Mouse (Mus musculus) adrenal gland, postnatal 4 days (tissue): Measurements from ENCODE around the gene Pecr. TPM values are rescaled to one million over a fixed set of nuclear protein-coding genes. Genes with fewer than 3 reads are reported as not detected.
A peak's percentile ranks its signal among the peaks of the same experiment; 100 is the strongest.
"Not testable (repeated sequence)": the region's sequence is repeated elsewhere in the genome, so short reads cannot be mapped to it uniquely, and the experiment has no call there.

Experiments used
- DNase-seq, 2 experiments: peaks; one replicate each; pipeline ENCODE4 v3.0.0; 2021 to 2022; ENCODE audit warnings: low spot score in 2 of 2, mixed read lengths in 2 of 2
- total RNA-seq, 2 experiments: library from RNA; stranded (reverse); gene quantifications; 2 replicates each; pipeline ENCODE4 v1.2.3; 2021

Gene Pecr
- total RNA-seq, 2 experiments from 2014 or later = 37.0 to 38.7 TPM

DNA sequence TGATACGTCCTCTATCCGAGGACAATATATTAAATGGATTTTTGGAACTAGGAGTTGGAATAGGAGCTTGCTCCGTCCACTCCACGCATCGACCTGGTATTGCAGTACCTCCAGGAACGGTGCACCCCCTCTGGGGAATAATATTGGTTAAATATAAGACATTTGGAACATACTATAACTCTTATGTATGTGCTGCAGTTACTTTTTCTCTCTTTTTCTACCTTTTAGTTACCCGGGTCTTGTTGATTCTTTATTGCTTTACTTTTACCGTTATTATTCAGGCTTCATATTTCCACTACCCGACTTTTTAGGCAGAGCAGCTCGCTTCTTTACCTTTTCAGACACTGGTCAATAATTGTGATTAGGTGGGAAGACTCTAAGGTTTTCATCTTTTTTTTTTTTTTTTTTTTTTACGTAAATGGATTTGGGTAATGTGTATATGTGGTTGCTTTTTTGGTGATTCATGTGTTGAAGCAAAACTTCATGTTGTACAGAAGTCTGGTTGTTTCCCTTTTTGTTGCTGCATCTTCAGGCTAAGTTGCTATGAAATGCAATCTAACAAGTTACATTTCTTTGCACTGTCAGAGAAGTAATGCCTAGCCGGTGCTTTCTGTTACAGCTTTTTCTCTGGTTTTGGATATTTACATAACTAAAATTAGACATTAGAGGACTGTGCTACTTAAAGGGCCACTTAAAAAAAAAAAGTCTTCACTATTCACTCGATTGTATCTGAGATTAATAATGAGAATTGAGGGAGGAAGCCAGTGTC, 46.9 kb downstream of the Pecr start:
- DNase-seq = no peak

DNA sequence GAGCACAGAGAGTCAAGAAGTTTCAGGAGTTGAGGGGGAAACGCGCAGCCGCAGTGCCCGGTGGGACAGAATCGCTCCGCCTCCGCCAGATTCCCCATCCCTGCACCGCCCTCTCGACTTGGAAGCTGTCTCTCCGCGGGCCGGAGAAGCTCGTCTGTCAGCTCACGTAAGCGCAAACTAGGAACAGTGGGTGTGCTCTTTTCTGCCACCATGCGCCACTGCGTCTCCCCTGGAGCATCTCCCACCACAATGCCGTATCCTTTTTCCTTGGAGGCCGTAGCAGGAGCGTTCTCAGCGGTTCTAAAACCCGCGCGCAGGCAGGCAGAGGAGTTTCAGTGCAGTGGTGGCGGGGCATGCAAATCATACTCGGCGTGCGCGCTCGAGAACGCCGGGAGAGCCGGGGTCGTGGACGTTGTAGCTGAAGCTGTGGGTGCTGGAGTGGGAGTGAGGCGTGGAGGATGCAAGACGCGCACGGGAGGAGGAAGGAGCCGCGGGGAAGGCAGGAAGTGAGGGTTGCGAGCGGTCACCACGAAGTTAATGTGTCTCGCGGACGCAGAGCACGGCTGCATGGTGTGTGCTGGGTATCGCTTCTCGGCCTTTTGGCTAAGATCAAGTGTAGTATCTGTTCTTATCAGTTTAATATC, 47.6 kb downstream of the Pecr start:
- DNase-seq = peak; percentile 24 to 60

DNA sequence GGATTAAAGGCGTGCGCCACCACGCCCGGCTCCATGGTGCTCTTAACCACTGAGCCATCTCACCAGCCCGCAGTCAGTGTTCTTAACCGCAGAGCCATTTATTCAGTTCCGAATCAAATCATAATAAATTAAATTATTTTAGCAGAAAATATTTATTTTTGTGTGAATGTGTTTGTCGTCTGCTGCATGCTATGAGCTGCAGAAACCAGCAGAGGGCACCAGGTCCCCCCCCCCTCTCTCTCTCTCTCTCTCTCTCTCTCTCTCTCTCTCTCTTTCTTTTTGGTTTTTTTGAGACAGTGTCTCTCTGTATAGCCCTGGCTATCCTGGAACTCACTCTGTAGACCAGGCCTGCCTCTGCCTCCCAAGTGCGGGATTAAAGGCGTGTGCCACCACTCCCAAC, 51.5 kb downstream of the Pecr start:
- DNase-seq = not testable (repeated sequence)

DNA sequence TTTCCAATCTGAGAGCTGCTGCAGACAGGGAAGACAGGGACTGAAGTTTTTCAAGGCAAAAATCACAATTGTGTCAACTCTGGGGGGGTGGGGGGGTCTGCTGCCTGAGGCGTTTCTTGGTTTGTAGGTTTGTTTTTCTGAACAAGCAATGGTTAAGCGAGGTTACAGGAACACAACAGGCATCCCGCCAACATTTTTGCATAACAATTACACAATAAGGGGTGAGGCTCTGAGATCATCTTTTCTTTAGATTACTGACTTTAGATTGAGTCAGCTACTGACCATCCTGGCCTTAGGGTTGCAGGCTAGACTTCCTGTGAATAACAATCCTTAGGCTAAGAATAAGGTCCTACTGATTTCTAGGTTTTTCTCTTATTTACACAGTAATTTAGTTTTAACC, 55.1 kb downstream of the Pecr start:
- DNase-seq = no peak

DNA sequence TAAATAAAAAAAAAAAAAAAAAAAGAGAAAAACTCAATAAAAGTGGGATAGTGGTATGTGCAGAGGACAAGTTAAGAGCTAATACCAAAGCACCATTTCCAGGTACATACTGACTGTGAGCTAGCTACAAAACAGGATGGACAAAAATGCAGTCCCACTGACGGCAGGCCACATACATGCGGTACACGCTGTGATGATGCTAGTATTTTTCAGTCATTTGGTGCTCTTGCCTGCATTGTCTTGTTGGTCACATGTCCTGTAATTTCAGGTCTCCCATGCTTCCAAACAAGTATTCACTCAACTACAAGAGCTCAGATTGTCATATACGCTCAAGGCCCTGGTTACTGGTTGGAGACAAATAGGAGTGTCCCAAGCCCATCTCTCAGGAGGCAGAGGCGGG, 56.6 kb downstream of the Pecr start:
- no peak for DNase-seq

DNA sequence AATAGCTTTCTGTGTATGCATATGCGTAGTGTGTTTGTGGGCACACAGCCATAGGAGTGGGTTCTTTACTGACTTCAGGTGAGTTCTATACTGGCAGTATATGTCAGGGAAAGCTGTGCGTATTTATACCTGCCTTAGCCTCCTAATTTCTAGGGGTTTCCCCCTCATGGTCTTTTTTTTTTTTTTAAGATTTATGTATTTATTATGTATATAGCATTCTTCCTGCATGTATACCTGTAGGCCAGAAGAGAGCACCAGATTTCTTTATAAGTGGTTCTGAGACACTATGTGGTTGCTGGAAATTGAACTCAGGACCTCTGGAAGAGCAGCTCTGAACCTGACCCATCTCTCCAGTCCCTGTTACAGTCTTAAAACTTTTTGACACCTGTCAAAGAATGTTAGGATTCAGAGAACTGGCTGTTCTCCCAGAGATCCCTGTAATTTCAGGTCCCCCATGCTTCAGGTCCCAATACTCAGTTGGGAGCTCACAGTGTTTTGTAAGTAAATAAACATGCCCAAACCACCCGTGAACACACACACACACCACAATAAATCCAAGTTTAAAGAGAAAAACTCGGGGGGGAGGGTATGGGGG, 57.1 kb downstream of the Pecr start:
- DNase-seq = no peak

DNA sequence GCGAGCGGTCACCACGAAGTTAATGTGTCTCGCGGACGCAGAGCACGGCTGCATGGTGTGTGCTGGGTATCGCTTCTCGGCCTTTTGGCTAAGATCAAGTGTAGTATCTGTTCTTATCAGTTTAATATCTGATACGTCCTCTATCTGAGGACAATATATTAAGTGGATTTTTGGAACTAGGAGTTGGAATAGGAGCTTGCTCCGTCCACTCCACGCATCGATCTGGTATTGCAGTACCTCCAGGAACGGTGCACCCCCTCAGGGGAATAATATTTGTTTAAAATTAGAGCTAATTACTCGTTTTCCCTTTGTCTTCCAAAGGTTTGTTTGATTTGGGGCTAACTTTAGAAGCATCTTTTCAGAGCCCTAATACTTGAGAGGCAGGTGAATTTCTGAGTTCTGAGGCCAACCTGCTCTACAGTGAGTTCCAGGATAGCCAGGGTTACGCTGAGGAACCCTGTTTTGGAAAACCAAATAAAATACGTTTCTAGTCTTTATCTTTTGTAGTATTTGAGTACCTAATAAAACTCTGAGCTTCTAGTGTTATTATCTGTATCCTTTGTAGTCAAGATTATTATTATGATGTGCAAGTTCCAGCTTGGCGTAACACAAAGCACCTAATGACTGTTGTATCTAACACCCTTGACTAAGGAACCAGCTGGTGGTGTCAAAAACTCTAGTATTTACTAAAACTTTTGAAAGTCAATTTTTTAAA, 57.8 kb downstream of the Pecr start:
- DNase-seq = no peak

DNA sequence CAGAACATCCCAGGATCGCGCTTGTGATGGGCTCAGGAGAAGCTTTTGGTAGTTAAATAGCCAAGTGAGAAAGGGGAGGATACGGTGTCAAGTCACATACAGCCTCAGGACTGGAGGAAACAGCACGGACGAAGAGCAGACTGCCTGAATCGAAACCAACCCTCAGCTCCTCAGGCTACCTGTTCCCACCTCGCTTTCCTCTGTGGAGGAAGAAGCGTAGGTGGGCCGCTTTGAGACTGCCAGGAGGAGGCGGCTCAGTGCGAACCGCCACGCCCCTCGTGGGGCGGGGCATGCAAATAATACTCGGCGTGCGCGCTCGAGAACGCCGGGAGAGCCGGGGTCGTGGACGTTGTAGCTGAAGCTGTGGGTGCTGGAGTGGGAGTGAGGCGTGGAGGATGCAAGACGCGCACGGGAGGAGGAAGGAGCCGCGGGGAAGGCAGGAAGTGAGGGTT, 58.4 kb downstream of the Pecr start:
- DNase-seq = peak; percentile 36 to 55

DNA sequence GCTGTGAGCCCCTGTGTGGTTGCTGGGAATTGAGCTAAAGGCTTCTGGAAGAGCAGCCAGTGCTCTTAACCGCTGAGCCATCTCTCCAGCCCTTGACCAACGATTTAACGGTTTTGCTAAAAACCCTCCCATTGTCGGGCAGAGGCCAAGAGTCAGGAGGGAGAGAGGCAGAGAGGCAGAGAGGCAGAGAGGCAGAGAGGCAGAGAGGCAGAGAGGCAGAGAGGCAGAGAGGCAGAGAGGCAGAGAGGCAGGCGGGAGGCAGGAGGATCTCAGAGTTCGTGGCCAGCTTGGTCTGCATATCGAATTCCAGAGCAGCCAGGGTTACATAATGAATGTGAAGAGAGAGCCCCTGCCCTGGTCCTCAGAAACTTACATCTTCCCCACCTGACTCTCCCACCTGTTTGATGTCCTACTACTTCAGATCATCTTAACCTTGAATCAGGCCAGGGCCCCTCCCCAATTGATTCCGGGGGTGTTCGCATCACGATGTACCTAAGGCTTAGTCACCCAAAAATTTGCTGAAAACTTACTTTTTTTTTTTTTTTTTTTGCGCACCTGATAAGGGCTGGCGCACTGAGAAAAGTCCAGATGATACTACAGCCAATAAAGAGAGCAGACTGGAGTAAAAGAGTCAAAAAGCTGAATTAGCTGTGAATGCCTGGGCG, 58.9 kb downstream of the Pecr start:
- no peak for DNase-seq

DNA sequence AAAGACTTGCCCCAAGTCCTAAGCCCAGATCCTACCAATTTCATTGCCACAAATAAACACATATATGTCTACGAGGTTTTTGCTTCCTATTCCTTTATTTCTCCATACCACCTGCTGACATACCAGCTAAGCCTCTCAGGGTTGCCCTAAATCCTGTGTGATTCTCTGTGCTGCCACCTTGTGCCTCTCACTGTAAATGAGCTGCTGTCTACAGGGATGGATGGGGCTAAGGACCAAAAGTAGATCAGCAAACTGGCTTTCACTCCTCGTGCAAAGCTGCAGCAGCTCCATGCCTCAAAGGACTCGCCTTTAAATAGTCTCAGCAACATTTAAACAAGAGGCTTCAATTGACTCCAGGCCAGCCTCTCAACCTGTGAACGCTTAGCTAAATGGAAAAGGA, 64.1 kb downstream of the Pecr start:
- DNase-seq = no peak

DNA sequence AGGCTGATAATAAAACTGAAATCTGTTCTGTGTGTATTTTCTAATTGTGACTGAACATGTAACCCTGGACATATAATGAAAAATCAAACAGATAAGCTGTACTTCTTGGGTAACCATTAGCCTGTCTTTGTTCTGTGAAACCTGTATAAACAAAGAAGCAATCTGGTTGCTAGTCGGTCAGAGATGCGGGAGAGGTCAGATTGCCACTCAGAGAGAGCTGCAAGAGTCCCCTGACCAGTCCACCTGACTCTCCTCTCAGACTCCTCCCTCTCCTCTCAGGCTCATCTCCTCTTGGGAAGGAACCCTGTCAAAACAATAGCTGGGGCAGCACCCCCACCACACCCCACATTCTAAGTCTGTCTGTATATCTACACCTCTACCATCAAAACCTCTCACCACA, 65.0 kb downstream of the Pecr start:
- DNase-seq = no peak

DNA sequence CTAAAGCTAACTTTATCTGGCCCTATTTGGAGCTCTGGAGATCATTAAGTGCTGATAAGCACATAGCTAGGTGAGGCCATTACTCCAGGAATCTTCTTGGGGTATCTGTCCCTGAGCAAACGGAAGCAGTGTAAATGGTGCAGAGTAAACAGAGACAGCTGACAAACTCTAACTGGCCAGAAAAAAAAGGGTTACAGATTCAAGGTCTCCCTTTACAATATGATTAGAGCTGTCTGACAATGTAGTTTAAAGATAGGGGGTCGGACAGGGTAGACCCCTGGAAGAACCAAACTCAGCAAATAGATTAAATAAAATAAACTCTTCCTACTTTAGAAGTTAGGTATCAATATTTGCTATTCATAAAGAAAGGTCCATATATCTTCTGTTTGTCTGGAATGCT, 65.5 kb downstream of the Pecr start:
- no peak for DNase-seq

DNA sequence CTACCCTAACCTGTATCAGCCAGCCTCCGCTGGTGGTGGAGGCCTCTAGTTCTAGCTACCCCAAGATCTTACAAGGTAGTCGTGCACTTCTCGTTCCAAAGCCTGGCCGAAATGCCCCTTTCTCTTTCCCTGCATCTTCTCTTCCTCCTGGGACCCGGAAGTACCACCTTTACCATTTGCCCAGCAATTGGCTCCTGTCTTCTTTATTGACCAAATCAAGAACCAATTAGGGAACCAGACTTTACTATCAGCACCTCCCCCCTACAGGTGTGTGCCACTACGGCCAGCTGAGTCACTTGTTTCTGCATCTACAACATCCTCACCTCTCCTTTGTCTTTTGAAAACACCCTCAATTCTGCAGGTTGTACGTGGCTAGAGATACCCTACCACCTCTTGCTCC, 67.4 kb downstream of the Pecr start:
- no peak for DNase-seq

DNA sequence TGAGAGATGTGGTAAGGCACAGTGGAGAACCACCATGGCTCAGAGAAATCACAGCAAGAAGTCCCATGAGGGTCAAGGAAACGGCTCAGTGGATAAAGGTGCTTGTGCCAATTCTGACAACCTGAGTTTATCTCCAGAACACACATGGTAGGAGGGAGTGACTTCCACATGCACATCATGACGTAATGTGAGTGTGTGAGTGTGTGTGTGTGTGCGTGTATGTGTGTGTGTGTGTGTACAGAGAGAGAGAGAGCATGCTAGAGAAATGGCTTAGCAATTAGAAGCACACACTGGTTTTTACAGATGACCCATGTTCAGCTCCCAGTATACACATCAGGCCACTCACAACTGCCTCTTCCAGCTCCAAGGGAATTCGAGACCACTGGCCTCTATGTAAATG, 68.9 kb downstream of the Pecr start:
- DNase-seq = no peak

DNA sequence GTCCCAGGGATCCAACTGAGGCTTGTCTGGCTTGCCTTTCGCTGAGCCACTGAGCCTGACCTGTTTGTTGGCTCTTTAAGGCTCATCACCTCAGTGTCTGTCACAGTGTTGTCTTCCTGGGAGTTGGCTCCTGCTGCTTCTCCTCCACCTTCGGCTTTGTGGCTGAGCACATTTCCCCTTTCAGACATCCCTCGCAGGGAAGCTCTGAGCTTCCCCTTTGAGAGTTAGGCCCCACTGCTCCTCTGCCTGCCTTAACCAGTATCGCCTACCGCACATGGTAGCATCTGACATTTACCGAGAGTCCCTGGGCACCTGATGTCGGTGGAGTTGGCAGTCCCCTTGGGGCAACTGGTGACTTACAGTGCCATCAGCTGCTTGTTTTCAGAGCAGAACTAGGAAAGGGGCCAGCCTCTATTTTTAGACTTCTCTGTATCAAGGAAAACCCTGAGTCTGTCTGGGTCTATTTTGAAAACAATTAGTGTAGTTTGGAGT, 69.6 kb downstream of the Pecr start:
- no peak for DNase-seq

DNA sequence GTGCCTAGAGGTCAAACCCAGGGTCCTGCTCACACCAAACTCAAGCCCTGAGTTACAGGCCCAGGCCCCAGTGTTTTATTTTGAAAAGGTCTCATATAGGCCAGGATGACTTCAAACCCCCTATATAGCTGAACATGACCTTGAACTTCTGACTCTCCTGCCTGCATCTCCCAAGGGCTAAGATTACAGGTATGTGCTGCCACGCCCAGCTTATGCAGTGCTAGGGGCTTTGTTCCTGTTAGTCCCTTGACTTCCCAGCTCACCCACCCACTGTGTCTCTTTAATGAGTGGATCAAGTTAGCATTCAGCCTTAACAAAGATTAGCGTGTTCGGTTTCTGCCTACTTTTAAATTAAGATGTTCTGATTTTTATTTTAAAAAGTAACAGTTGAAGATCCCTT, 70.2 kb downstream of the Pecr start:
- no peak for DNase-seq

DNA sequence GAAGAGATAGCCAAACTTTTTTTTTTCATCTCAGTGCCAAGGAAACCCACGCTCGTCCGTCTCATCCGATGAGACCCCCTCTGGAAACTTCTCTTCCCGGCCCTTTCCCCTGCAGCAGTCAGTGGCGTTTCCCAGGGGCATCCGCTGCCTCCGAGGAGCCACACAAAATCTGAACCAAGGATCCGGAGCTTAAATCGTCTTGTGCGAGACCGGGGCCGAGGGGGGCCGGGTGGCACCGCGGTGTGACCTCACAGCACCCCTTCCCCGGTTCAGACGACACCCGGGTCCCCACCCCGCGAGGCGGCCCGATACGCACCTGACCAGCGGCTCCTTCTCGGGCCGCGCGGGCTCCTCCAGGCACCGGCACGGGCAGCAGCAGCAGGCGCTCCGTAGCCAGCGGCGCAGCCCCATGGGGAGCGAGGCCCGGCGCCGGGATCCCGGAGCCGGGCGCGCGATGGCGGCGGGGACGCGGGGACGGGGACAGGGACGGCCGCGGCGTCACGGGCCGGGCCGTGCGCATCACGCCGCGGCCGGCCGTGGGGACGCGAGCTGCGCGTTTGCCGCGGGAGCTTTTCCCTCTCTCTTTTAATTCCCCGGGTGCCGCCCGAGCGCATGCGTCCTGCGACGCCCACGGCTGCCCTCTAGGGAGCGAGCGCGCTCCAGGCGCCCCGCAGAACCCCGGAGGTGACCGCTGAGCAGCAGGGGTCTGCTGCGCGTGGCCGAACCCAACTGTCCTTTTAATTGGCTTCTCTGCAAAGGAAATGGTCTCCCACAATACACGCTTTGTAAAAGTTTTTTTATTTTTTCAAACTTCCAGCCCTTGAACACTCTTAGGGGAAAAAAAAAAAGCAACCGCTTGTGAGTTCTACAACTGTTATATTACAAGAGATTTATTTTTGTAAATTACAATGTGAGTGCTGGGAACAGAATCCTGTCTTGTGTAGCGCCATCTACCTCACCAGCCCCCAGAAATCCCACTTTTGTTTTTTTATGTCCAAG, 72.1 kb downstream of the Pecr start, which contains the start of gene Mreg:
Gene Mreg, minus strand, starts transcription at position 607 of the 999 bp plus-strand sequence.
- peak; percentile 30 to 36 for DNase-seq

DNA sequence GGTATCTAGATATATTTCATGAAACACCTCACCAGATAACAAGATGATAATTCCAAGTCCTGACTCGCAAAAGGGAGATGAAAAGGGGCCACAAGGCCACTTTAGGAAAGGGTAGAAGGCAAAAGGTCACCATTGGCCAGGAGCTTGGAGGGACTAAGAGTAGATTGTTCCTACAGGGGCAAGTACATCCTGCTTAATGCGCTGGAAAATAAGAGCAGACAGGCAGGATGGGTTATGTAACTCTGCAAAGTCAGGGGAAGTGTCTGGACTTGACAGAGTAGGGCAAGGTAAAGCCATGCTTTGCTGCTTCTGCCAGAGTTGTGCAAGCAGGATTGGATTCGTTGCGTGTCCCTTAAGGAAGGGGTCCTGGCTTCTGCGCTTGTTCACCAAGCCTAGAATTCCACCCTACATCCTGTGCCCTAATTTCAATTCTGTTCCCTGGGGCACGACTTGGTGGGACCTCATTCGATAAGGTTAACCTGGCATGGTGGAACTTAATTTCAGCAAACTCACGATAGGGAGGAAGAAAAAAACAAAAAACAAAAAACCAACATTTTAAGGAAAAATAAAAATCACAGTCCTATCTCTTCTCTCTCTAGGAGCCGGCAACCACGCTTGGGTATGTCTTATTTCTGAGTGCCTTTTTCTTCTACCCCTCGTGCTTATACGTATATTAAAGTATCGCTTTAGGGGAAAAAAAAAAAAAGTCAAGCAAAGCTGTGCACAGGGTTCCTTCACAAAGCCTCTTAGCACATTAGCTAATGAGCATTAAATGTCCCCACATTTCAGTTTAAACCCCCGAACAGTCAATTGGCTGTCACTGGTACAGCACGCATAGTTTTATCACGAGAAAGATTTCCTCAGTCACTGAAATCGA, 73.1 kb downstream of the Pecr start:
- no peak for DNase-seq
